Mouse (Mus musculus) kidney, adult 11 months (tissue): ENCODE results near the gene Mobp.
A peak's percentile ranks its signal among the peaks of the same experiment; 100 is the strongest.
"Not testable (repeated sequence)": the region's sequence is repeated elsewhere in the genome, so short reads cannot be mapped to it uniquely, and the experiment has no call there.

ENCODE experiments used
- DNase-seq: peaks from one replicate; pipeline ENCODE4 v3.0.0; 2022

Gene Mobp

DNA sequence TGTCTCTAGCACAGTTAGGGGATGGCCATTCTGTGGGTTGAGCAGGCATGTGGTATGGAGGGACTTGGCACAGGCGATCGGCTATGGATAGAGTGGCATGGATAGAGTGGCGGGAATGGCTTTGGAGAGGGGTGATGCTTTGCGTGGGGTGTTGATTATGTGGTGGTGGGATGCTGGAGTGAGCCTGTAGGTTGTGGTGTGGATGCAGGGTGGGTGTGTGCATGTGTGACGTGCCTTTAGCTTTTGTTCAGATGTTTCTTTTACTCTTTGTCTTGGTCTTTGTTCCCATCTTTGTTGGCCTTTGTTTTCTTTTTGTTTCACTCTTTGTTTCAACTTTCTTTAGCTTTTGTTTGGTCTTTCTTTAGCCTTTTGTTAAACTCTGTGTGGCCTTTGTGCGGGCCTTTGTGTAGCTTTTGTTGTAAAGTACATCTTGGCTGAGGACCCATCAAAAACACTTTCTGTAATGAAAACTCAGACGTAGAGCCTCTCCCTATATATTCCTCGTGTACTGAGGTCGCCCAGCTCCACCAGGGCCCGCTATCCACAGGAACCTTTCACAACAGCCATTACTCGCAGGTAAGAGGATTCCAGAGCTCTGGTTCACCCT lies at the start of gene Mobp:
Gene Mobp, plus strand, starts transcription at position 486 of the 607 bp plus-strand sequence.
- DNase-seq = no peak

- no peak for DNase-seq
These were observed 48.3 kb upstream of the Mobp start for GRCm38 (mm10) chr9:120101165-120101564.

DNA sequence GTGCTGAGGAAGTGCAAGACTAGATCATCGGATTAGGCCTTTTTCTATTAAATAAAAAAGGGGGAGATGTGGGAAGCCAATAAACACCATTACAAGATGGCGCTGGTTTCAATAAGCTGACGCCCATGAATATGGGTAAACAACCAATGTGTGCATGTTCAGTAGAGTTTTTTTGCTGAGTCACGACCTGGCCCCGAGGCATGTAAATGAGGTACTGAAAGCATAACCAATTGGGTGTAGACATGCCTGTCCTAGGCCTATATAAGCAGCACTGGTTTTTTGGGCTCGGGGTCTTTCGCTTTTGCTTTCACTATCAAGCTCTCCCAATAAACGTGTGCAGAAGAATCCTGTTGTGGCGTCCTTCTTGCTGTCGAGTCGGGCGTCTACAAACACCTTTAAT lies 40.6 kb upstream of the Mobp start:
- DNase-seq = not testable (repeated sequence)

- DNase-seq = peak; percentile 96
These were observed 39.1 kb upstream of the Mobp start, which contains the start of gene Slc25a38 for GRCm38 (mm10) chr9:120110211-120111018. TSS of gene Slc25a38 (plus strand) at chr9:120110374.

GRCm38 (mm10) chr9:120111156-120111945 lies 38.2 kb upstream of the Mobp start:
- DNase-seq = no peak

GRCm38 (mm10) chr9:120112472-120112871 lies 37.0 kb upstream of the Mobp start:
- no peak for DNase-seq

GRCm38 (mm10) chr9:120113456-120113855 lies 36.1 kb upstream of the Mobp start:
- no peak for DNase-seq

- DNase-seq = no peak
These were observed 35.3 kb upstream of the Mobp start for GRCm38 (mm10) chr9:120114051-120114788.

DNA sequence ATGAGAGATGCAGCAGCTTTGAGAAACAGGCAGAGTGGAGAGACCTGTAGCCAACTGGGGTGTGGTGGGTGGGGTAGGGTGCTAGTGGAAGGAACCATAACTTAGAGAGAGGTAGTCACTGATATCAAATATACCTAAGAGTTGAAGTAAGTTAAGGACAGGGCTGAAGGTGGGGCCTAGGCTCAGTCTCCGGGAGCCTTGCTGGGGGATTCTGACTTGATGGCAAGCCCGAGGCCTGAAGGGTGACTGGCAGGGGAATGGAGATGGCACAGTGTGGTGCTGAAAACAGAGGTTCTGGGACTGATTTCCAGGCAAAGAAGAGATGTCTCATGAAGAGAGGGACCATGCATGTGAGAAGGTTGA lies 34.7 kb upstream of the Mobp start:
- DNase-seq = no peak

- DNase-seq = no peak
These were observed 33.9 kb upstream of the Mobp start for GRCm38 (mm10) chr9:120115580-120115979.

GRCm38 (mm10) chr9:120116184-120116624 lies 33.3 kb upstream of the Mobp start:
- no peak for DNase-seq

DNA sequence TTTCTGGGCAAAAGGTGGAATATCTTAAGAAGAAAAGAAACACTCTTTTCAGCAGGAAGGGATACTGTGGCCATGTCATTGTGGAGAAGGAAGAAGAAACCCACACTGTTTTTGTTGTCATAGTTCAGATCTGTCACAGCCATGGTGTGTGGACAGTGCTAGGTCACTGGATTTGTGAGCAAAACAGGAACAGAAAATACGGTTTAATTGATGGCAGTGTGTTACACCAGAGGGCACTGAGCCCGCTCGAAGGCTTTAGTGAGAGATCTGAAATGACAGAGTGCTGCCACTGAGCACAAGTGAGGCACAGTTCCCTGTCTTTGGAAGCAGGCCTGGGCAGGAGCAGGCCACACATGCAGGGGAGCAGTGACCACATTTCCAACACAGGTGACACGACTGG lies 31.3 kb upstream of the Mobp start:
- no peak for DNase-seq

- no peak for DNase-seq
These were observed 29.0 kb upstream of the Mobp start for GRCm38 (mm10) chr9:120120503-120120902.

GRCm38 (mm10) chr9:120126868-120127267 lies 22.6 kb upstream of the Mobp start:
- DNase-seq = no peak

DNA sequence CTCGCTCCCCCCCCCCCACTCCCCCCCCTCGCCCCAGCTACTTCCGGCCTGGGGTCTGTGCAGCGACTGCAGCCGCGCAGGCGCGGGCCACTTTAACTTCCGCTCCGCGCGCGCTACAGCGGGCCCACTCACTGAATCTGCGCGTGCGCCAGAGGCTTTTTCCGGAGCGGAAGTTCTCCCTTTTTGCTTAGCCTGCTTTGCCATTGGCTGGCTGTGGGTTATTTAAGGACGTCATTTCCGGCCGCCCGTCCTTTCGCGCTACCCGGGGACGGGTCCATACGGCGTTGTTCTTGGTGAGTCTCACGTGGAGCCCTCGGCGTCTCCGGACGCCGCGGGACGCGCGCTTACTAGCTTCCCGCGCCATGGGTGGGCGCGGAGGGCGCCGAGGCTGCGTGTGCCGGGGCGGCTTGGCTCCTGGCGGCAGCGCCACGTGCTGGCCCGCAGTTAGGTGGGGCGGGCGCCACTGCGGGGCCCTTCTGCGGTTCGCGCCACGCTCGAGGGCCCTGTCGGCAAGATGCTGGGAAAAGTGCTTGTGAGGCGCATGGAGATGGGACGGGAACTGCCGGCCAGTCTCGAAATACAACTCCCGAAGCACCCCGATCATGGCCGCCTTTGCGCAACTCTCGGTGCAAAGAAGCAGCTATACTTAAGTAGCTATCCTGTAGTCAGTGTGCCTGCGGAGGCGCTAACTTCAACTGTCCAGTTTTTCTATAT lies 21.8 kb upstream of the Mobp start, which contains the start of gene Rpsa:
Gene Rpsa, plus strand, starts transcription at position 152 of the 714 bp plus-strand sequence.
- peak; percentile 96 for DNase-seq

DNA sequence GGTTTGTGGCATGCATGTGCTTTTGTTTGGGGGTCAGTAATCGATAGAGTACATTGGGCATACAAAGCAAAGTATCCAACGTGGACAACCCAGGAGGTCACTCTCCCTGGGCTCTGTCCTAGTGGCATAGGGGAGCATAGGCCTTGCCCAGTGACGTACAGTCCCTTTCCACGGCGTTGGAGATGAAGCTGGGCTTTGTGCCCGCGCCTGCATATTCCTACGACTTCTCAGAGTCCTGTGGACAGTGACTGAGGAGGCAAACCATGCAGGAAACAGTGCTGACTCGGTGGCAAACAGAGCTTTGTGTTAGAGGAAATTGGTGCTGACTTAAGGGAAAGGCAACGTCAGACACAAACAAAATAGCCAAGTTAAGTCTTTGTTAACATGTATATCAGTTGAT lies 20.2 kb upstream of the Mobp start:
- no peak for DNase-seq

DNA sequence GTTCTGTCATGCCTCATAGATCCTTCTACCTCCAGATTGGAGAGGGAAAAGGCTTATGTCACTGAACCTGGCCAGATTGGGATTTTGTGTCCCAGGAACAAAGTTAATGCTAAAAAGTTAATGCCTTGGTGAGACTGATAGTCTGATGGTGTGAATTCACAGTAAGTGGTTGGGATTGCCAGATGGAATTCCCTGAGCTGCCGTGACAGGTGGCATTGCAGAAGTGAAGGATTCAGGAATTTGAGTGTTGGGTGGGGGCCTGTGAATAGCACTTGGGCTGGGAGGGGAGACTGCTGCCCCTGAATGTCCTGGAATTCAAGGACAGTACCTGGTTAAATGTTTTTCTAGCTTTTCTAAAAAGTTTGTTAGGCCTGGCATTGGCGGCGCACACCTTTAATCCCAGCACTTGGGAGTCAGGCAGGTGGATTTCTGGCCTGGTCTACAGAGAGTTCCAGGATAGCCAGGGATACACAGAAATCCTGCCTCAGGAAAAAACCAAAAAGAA lies 17.7 kb upstream of the Mobp start:
- no peak for DNase-seq

- DNase-seq = no peak
These were observed 16.3 kb upstream of the Mobp start for GRCm38 (mm10) chr9:120132980-120133754.

GRCm38 (mm10) chr9:120133755-120134475 lies 15.6 kb upstream of the Mobp start:
- no peak for DNase-seq

DNA sequence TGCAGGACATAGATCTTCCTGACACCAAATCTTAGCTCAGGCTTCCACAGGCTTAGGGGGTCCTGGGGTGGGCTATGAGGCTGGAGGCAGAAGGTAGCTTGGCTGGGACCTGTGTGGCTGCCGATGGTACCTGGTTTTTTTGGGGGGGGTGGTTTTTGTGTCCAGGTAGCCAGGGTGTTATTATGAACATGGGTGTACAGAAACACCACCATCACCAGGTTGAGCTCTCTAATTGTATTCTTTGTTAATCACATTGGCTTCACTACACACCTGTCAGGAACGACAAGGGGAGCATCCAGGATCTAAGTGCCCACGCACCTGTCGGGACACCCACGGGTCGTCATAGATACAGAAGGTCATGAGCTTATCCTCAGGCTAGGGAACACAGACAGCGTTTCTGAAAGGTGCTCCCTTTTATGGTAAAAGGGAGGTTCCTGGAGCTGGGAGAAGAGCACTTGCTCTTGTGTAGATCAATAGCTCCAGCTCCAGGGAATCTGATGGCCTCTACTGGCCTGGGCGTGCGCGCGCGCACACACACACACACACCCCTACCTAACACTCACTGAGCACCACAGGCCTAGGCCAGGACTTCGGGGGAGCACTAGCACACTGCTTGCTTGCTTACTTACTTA lies 14.9 kb upstream of the Mobp start:
- DNase-seq = no peak
